Mouse (Mus musculus): ENCODE results near the gene Krt24. TPM values are rescaled to one million over a fixed set of nuclear protein-coding genes. Genes with fewer than 3 reads are reported as not detected.

Krt24 gene
- polyA plus RNA-seq, 1 experiment from 2014 or later: not detected

Other genes starting within 250 kb of the Krt24 start
- gene Igfbp4, start 244.0 kb downstream of the Krt24 start, polyA plus RNA-seq (2015; fragmentation: Nextera tagmentation; extraction: Ambion mirVana): 498 and 524 TPM in 2 replicates
- 0.21 and 0.42 TPM in 2 replicates for gene Tns4, start 196.0 kb downstream of the Krt24 start, polyA plus RNA-seq (2015; fragmentation: Nextera tagmentation; extraction: Ambion mirVana)
- gene Ccr7, start 130.2 kb downstream of the Krt24 start, polyA plus RNA-seq (2015; fragmentation: Nextera tagmentation; extraction: Ambion mirVana): 0.13 and 0.29 TPM in 2 replicates
- 217 and 224 TPM in 2 replicates for gene Smarce1, start 54.2 kb downstream of the Krt24 start, polyA plus RNA-seq (2015; fragmentation: Nextera tagmentation; extraction: Ambion mirVana)
- gene Krt222, start 41.2 kb downstream of the Krt24 start, polyA plus RNA-seq (2015; fragmentation: Nextera tagmentation; extraction: Ambion mirVana): 0.33 and 0.55 TPM in 2 replicates
- not detected in 2 replicates for gene Krt25, start 37.7 kb upstream of the Krt24 start, polyA plus RNA-seq (2015; fragmentation: Nextera tagmentation; extraction: Ambion mirVana)
- gene Krt26, start 52.7 kb upstream of the Krt24 start, polyA plus RNA-seq (2015; fragmentation: Nextera tagmentation; extraction: Ambion mirVana): not detected in 2 replicates
- gene Krt27, start 65.8 kb upstream of the Krt24 start, polyA plus RNA-seq (2015; fragmentation: Nextera tagmentation; extraction: Ambion mirVana): not detected in 2 replicates
- gene Krt28, start 89.6 kb upstream of the Krt24 start, polyA plus RNA-seq (2015; fragmentation: Nextera tagmentation; extraction: Ambion mirVana): 0.15 and 0.25 TPM in 2 replicates
- gene Krt10, start 104.1 kb upstream of the Krt24 start, polyA plus RNA-seq (2015; fragmentation: Nextera tagmentation; extraction: Ambion mirVana): 20.4 and 20.9 TPM in 2 replicates
- 0.07 TPM in 1 of 2 replicates, not detected in the other for gene Krt12, start 137.0 kb upstream of the Krt24 start, polyA plus RNA-seq (2015; fragmentation: Nextera tagmentation; extraction: Ambion mirVana)
- gene Krt20, start 152.9 kb upstream of the Krt24 start, polyA plus RNA-seq (2015; fragmentation: Nextera tagmentation; extraction: Ambion mirVana): 0.29 and 0.39 TPM in 2 replicates
- gene Krt23, start 207.9 kb upstream of the Krt24 start, polyA plus RNA-seq (2015; fragmentation: Nextera tagmentation; extraction: Ambion mirVana): 3.9 and 5.1 TPM in 2 replicates
- gene Krt39, start 236.1 kb upstream of the Krt24 start, polyA plus RNA-seq (2015; fragmentation: Nextera tagmentation; extraction: Ambion mirVana): not detected in 2 replicates

Data from lung, embryonic 15.5 days (tissue).